Mouse (Mus musculus) C2C12 (cell line): ENCODE data around the gene Platr17. TPM values are rescaled to one million over a fixed set of nuclear protein-coding genes. Genes with fewer than 3 reads are reported as not detected.
A peak's percentile ranks its signal among the peaks of the same experiment; 100 is the strongest.

Experiments used
- H3K27me3 ChIP-seq: one replicate; pipeline ENCODE4 v1.6.1; 2011; ENCODE audit not compliant: control insufficient read depth, insufficient read depth, insufficient read length
- H3K36me3 ChIP-seq: one replicate; pipeline ENCODE4 v1.6.1; 2011; ENCODE audit not compliant: control insufficient read depth, insufficient read depth
- H3K4me3 ChIP-seq: one replicate; pipeline ENCODE4 v1.5.1; 2011; ENCODE audit warnings: mild to moderate bottlenecking, control low read depth; ENCODE audit not compliant: poor library complexity, insufficient read depth, severe bottlenecking
- H3K79me2 ChIP-seq: one replicate; pipeline ENCODE4 v1.6.1; 2011; ENCODE audit not compliant: control insufficient read depth, insufficient read depth
- H3K79me3 ChIP-seq: one replicate; pipeline ENCODE4 v1.6.1; 2011; ENCODE audit warnings: low read depth, control low read depth
- H3ac ChIP-seq: one replicate; pipeline ENCODE3; 2011; ENCODE audit warnings: low read depth; ENCODE audit not compliant: control insufficient read depth, insufficient read length
- CEBPB ChIP-seq: IDR thresholded peaks from one replicate; pipeline ENCODE4 v1.6.1; 2011; ENCODE audit warnings: low read depth, mild to moderate bottlenecking, control low read depth, moderate library complexity
- CTCF ChIP-seq: IDR thresholded peaks from one replicate; pipeline ENCODE4 v1.5.1; 2011; ENCODE audit not compliant: control insufficient read depth, insufficient read depth, insufficient read length
- FOSL1 ChIP-seq: IDR thresholded peaks from one replicate; pipeline ENCODE4 v1.8.0; 2011; ENCODE audit warnings: mild to moderate bottlenecking, low read length; ENCODE audit not compliant: poor library complexity, insufficient read depth, severe bottlenecking
- MAX ChIP-seq: IDR thresholded peaks from one replicate; pipeline ENCODE4 v1.6.1; 2011; ENCODE audit warnings: mild to moderate bottlenecking, control low read depth
- MYOD1 ChIP-seq: IDR thresholded peaks from one replicate; pipeline ENCODE4 v1.6.1; 2011; ENCODE audit warnings: low read depth; ENCODE audit not compliant: control insufficient read depth, insufficient read length
- MYOG ChIP-seq: IDR thresholded peaks from one replicate; pipeline ENCODE4 v1.6.1; 2011; ENCODE audit not compliant: control insufficient read depth, insufficient read length; ENCODE audit errors: extremely low read depth
- USF1 ChIP-seq: IDR thresholded peaks from one replicate; pipeline ENCODE4 v1.6.1; 2011; ENCODE audit warnings: low read depth, mild to moderate bottlenecking, control low read depth, moderate library complexity
- polyA plus RNA-seq: library from polyadenylated mRNA; unstranded; fragments of >200 nt; fragmentation: generic; extraction: Trizol; gene quantifications from one replicate; pipeline ENCODE4 v1.2.1, GENCODE M21; 2012; ENCODE audit warnings: missing spikeins

Platr17 gene
- polyA plus RNA-seq, 1 experiment, result not detected

DNA sequence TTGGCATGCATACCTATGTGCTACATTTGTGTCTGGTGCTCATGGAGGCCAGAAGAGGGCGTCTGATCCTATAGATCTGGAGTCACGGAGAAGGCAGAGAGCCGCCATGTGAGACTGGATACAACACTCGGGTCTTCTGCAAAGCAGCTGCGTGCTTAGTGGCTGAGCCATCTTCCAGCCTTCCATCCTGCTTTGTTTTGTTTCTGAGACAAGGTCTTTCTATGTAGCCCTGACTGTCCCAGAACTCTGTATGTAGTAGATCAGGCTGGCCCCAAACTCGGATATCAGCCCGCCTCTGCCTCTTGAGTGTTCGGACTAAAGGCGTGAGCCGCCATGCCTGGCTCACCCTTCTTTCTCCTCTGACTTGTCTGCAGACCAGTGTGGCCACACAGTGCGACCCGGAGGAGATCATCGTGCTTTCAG is 10.0 kb downstream of the Platr17 start:
- TF ChIP-seq MAX (no peak), MYOD1 (no peak), FOSL1 (no peak), USF1 (no peak), CTCF (no peak), MYOG (no peak), CEBPB (no peak)
- Histone ChIP-seq H3K36me3 (peaks cover 47% of the 10 kb centered on the region), H3K27me3 (no peaks in the 10 kb centered on the region), H3ac (peak overlapping the region; percentile 20), H3K79me2 (peaks cover 55% of the 10 kb centered on the region), H3K79me3 (peaks cover 4% of the 10 kb centered on the region), H3K4me3 (no peak overlapping the region)

DNA sequence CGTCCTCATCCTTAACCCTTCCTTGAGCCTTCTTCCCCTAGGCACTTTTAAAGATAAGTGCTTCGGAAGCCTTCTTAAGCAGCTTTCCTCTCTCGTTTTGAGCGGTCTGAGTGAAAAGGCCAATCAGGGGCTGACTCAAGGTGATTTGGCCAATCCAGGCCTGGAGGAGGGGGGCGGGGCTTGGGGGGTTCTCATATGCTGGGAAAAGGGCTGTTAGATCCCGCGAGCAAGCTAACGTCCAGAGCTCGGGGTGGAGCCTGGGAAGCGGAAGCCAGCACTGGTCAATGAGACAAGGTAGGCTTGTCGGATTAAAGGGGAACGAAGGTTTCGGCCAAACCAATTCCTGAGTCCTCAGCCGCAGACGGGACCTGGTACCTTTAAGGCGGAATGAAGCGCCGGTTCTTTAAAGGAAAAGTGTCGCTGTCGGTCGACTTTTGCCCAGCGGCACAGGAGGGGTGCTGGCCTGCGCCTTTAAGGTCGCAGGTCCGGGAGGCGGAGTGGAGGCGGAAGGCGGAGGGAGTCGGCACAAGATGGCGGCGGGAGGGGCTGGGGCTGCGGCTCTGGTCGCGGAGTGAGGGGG is 10.8 kb downstream of the Platr17 start, which contains the start of the genes Tapbp and Zbtb22:
Tapbp (plus strand) TSS at position 229 of the 580 bp plus-strand sequence.
Zbtb22 (plus strand) TSS at position 234 of the 580 bp plus-strand sequence.
- Histone ChIP-seq H3K27me3 (no peaks in the 10 kb centered on the region), H3K36me3 (peaks cover 47% of the 10 kb centered on the region), H3ac (peak within 1 kb of the TSS; percentile 50), H3K4me3 (peak within 1 kb of the TSS; percentile 46), H3K79me3 (peaks cover 4% of the 10 kb centered on the region), H3K79me2 (peaks cover 49% of the 10 kb centered on the region)
- TF ChIP-seq CTCF (no peak), MYOG (no peak), USF1 (no peak), FOSL1 (no peak), CEBPB (no peak), MAX (no peak), MYOD1 (no peak)

DNA sequence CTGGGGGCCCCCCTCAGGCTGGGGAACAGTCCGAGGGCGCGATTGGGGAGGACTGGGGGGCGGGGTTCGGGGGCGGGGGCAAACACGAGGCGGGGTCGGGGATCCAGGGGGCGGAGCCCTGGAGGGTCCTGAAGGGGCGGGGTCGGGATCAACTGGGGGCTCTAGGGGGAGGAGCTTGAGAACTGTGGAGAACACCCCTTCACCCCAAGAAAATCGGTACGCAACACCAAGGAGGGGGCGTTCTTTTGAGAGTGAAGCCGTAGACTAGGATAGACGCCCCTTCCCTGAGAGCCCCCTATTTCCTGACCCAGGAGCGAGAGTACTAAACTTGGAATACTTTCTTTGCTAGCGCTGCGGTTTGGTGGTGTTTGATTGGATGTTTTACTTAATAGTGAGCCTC is 11.4 kb downstream of the Platr17 start:
- peaks cover 4% of the 10 kb centered on the region for H3K79me3 ChIP-seq
- H3K36me3 ChIP-seq, result peaks cover 43% of the 10 kb centered on the region
- no peaks in the 10 kb centered on the region for H3K27me3 ChIP-seq
- peak overlapping the region; percentile 46 for H3K4me3 ChIP-seq
- TF ChIP-seq FOSL1 (no peak), CEBPB (no peak), MYOG (no peak), MAX (no peak), MYOD1 (no peak), USF1 (no peak), CTCF (no peak)
- no peak overlapping the region for H3ac ChIP-seq
- peaks cover 49% of the 10 kb centered on the region for H3K79me2 ChIP-seq

DNA sequence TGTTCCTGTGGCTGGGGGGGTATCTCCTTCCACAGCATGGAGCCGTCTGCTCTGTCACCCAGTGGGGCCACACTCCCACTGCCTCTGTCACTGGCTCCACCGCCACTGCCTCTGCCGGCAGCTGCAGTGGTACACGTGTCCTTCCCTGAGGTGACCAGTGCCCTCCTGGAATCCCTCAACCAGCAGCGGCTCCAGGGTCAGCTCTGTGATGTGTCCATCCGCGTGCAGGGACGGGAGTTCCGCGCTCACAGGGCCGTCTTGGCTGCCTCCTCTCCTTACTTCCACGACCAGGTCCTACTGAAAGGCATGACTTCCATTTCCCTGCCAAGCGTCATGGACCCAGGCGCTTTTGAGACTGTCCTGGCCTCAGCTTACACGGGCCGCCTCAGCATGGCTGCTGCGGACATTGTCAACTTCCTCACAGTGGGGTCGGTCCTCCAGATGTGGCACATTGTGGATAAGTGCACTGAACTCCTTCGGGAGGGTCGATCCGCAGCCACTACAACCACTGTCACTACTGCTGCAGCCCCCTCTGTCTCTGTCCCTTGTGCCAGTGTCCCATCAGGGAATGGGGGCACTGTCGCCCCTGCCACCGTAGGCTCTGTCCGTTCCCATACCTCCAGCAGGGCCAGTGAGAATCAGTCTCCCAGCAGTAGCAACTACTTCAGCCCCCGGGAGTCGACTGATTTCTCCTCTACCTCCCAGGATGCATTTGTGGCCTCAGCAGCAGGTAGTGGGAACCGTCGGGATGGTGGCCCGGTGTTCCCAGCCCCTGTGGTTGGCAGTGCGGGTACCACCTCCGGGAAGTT is 12.1 kb downstream of the Platr17 start:
- Histone ChIP-seq H3K36me3 (peaks cover 37% of the 10 kb centered on the region), H3K27me3 (no peaks in the 10 kb centered on the region), H3K79me2 (peaks cover 49% of the 10 kb centered on the region), H3ac (peak overlapping the region; percentile 50), H3K4me3 (peak overlapping the region; percentile 46), H3K79me3 (peaks cover 2% of the 10 kb centered on the region)
- TF ChIP-seq CTCF, result no peak
- TF ChIP-seq MYOG, result no peak
- no peak for TF ChIP-seq MAX
- no peak for TF ChIP-seq CEBPB
- TF ChIP-seq MYOD1, result no peak
- no peak for TF ChIP-seq USF1
- TF ChIP-seq FOSL1, result no peak

DNA sequence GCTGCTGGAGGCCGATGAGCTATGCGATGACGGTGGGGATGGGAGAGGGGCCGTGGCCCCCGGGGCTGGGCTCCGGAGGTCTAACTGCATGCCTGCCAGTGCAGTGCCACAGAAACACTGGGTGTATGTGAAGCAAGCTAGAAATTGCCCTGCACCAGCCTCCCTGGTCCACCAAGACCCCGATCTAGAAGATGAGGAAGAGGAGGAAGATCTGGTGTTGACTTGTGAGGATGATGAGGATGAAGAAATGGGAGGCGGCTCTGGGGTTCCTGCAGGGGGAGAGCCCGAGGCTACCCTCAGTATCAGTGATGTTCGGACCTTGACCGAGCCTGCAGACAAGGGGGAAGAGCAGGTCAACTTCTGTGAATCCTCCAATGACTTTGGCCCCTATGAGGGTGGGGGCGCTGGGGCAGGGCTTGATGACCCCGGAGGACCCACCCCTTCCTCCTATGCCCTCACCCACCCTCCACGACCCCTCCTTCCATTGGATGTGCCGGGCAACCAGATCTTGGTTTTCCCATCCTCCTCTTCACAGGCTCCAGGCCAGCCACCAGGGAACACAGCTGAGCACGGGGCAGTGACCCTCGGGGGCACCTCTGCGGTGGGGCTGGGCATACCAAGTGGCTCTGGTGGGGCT is 12.8 kb downstream of the Platr17 start:
- Histone ChIP-seq H3K4me3 (no peak overlapping the region), H3K36me3 (peaks cover 34% of the 10 kb centered on the region), H3K27me3 (no peaks in the 10 kb centered on the region), H3K79me3 (peaks cover 2% of the 10 kb centered on the region), H3ac (no peak overlapping the region), H3K79me2 (peaks cover 48% of the 10 kb centered on the region)
- TF ChIP-seq MYOD1 (no peak), MAX (no peak)
